8 mouse cellular contexts compared by ENCODE assay signal in the genomic region with DNA sequence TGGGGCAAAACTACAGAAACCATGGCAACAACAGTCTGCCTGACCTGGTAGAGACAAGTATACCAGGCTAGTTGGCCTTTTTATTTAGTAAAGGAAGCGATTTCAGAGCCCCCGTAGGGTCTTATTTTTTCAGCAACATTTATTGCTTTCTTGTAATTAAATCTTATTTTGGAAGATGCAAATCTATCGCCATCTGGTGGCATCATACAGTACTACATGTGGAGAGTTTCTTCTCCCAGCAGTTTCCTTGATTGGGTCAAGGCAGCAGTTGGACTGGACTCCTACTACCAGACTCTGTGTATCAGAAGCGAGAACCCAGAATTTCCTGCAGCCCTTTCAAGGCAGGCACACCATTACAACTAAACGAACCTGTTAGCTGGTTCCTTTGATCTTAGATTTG. TPM values are rescaled to one million over a fixed set of nuclear protein-coding genes. Genes with fewer than 3 reads are reported as not detected.
DNase-seq lines count a peak whose midpoint lies in the region; ATAC-seq and TF ChIP-seq lines count a peak whose summit lies in the region.
"Had no signal": no experiment of that assay in that cellular context is flagged by ENCODE, and none has a peak within 500 bp of the region (broad histone marks: within the 10 kb centered on the region; RNA-seq: fewer than 3 reads in every experiment).

No protein-coding gene starts in this region.

- peak; percentile 40 for DNase-seq in liver, adult 2 months (ENCODE audit: extremely low read depth, low read depth, low spot score)
- DNase-seq in liver, embryonic 11.5 days (ENCODE audit: low spot score), result no peak
- peak; percentile 69 for DNase-seq in MN1 (ENCODE audit: low spot score)
- peak; percentile 39 for DNase-seq in c-Kit-positive CD71-positive TER-119-positive erythroid progenitor cells, embryonic 14.5 days (ENCODE audit: low spot score)
- DNase-seq in hindbrain, postnatal 0 days (ENCODE audit: low spot score), result peak; percentile 86
- peak; percentile 11 to 28 for DNase-seq in left cerebral cortex, postnatal 36 days (ENCODE audit: low spot score in 2 of 2)
- peak; percentile 30 for DNase-seq in right cerebral cortex, postnatal 25 days

- WGBS in liver, adult 2 months, result 6% methylated on average over 5 of the region's 5 CpGs
- WGBS in liver, embryonic 11.5 days, result 13% methylated on average over 5 of the region's 5 CpGs
- 8% methylated on average over 5 of the region's 5 CpGs for WGBS in hindbrain, postnatal 0 days

- TF ChIP-seq CTCF in liver, adult 2 months (IDR thresholded peaks at IDR 0.05; ENCODE audit: low read depth, low read length), result no peak
- TF ChIP-seq CTCF in hindbrain, postnatal 0 days (IDR thresholded peaks at IDR 0.05; ENCODE audit: low read depth), result peak; percentile 84

- H3K4me1 ChIP-seq in liver, adult 2 months (ENCODE audit: control insufficient read depth, insufficient read depth, low read length), result no peaks in the 10 kb centered on the region
- no peaks in the 10 kb centered on the region for H3K4me1 ChIP-seq in liver, embryonic 11.5 days (replicated peaks; ENCODE audit: control insufficient read depth, insufficient read depth, low read length)
- no peaks in the 10 kb centered on the region for H3K4me1 ChIP-seq in hindbrain, postnatal 0 days (ENCODE audit: insufficient read depth, low read length)

- H3K27ac ChIP-seq in liver, adult 2 months (replicated peaks; ENCODE audit: insufficient read depth, low read depth, low read length), result no peak overlapping the region
- no peak overlapping the region for H3K27ac ChIP-seq in liver, embryonic 11.5 days (ENCODE audit: low read depth, low read length)
- H3K27ac ChIP-seq in hindbrain, postnatal 0 days, result no peak overlapping the region

- no peak for TF ChIP-seq POLR2A in liver, adult 2 months (IDR thresholded peaks at IDR 0.05; ENCODE audit: extremely low read depth, insufficient read depth, low read length)

- no peaks in the 10 kb centered on the region for H3K36me3 ChIP-seq in liver, adult 2 months (ENCODE audit: control insufficient read depth, insufficient read depth, low read length)
- H3K36me3 ChIP-seq in liver, embryonic 11.5 days (ENCODE audit: control insufficient read depth, insufficient read depth, low read length), result no peaks in the 10 kb centered on the region
- H3K36me3 ChIP-seq in hindbrain, postnatal 0 days (ENCODE audit: insufficient read depth, low read length), result no peaks in the 10 kb centered on the region

- no peaks in the 10 kb centered on the region for H3K27me3 ChIP-seq in liver, adult 2 months (ENCODE audit: control insufficient read depth, insufficient read depth, low read length)
- no peaks in the 10 kb centered on the region for H3K27me3 ChIP-seq in liver, embryonic 11.5 days (replicated peaks; ENCODE audit: control insufficient read depth, insufficient read depth, low read length)
- H3K27me3 ChIP-seq in hindbrain, postnatal 0 days (ENCODE audit: insufficient read depth, low read length), result no peaks in the 10 kb centered on the region

- no peaks in the 10 kb centered on the region for H3K9me3 ChIP-seq in liver, embryonic 11.5 days (ENCODE audit: control insufficient read depth, low read length)
- no peaks in the 10 kb centered on the region for H3K9me3 ChIP-seq in hindbrain, postnatal 0 days (ENCODE audit: low read length)

- no peak overlapping the region for H3K4me3 ChIP-seq in liver, adult 2 months (ENCODE audit: insufficient read depth, low read depth, low read length)
- no peak overlapping the region for H3K4me3 ChIP-seq in liver, embryonic 11.5 days (ENCODE audit: low read depth, low read length)
- H3K4me3 ChIP-seq in hindbrain, postnatal 0 days (ENCODE audit: low read length), result no peak overlapping the region

- intact Hi-C loops in left cerebral cortex, postnatal 36 days (cut with DNase I), result loop anchor here (5.0 to 10.0 kb wide), 2 partner anchors 69 to 122 kb away; no protein-coding TSS in a partner anchor

- no peak overlapping the region for H3K9ac ChIP-seq in liver, adult 2 months (ENCODE audit: low read depth, low read length)
- H3K9ac ChIP-seq in liver, embryonic 11.5 days (ENCODE audit: low read depth, low read length), result no peak overlapping the region
- no peak overlapping the region for H3K9ac ChIP-seq in hindbrain, postnatal 0 days (replicated peaks; ENCODE audit: low read length)

- no peak overlapping the region for H3K4me2 ChIP-seq in liver, embryonic 11.5 days
- H3K4me2 ChIP-seq in hindbrain, postnatal 0 days (ENCODE audit: low read depth, low read length), result no peak overlapping the region

- no peak for ATAC-seq in liver, embryonic 11.5 days (replicated peaks; ENCODE audit: low FRiP score)
- ATAC-seq in hindbrain, postnatal 0 days, result no peak

- no peaks in the 10 kb centered on the region for H3K79me2 ChIP-seq in liver, adult 2 months (ENCODE audit: control insufficient read depth, insufficient read depth, low read length)

RNA-seq across cellular contexts. Expression of a gene that starts 3.2 kb away (rescaled TPM):
- 1.8 and 1.9 TPM in 2 replicates for total RNA-seq in liver, adult 2 months (2014; rRNA removed)
- 1.3 and 5.4 TPM in 2 replicates for polyA plus RNA-seq in liver, adult 2 months (2012; rRNA removed)
- 0.23 and 0.29 TPM in 2 replicates for polyA plus RNA-seq in liver, embryonic 11.5 days (2014; fragmentation: Nextera tagmentation; extraction: Ambion mirVana)
- 0.43 and 1.3 TPM in 2 replicates for total RNA-seq in hindbrain, postnatal 0 days (2014; rRNA removed)
- polyA plus RNA-seq in hindbrain, postnatal 0 days (2015; fragmentation: Nextera tagmentation; extraction: Ambion mirVana), result 0.24 and 0.45 TPM in 2 replicates
- under 1 TPM in 1 of 2 experiments, not detected in 1; 0.23 TPM for total RNA-seq in left cerebral cortex, postnatal 36 days (2021)

RNA-seq across cellular contexts. Expression of a gene that starts 31.0 kb away (rescaled TPM):
- 0.87 and 1.4 TPM in 2 replicates for total RNA-seq in liver, adult 2 months (2014; rRNA removed)
- 0.91 and 1.7 TPM in 2 replicates for polyA plus RNA-seq in liver, adult 2 months (2012; rRNA removed)
- 0.04 and 0.08 TPM in 2 replicates for polyA plus RNA-seq in liver, embryonic 11.5 days (2014; fragmentation: Nextera tagmentation; extraction: Ambion mirVana)
- total RNA-seq in hindbrain, postnatal 0 days (2014; rRNA removed), result 0.31 and 0.50 TPM in 2 replicates
- polyA plus RNA-seq in hindbrain, postnatal 0 days (2015; fragmentation: Nextera tagmentation; extraction: Ambion mirVana), result 0.43 and 0.58 TPM in 2 replicates
- not detected for total RNA-seq in left cerebral cortex, postnatal 36 days (2021)
- total RNA-seq: gastrocnemius, postnatal 4 days had no signal

RNA-seq across cellular contexts. Expression of a gene that starts 34.7 kb away (rescaled TPM):
- 0.65 and 1.4 TPM in 2 replicates for total RNA-seq in liver, adult 2 months (2014; rRNA removed)
- polyA plus RNA-seq in liver, adult 2 months (2012; rRNA removed), result 0.75 and 1.3 TPM in 2 replicates
- 0.23 and 1.1 TPM in 2 replicates for polyA plus RNA-seq in liver, embryonic 11.5 days (2014; fragmentation: Nextera tagmentation; extraction: Ambion mirVana)
- 230 and 246 TPM in 2 replicates for total RNA-seq in hindbrain, postnatal 0 days (2014; rRNA removed)
- polyA plus RNA-seq in hindbrain, postnatal 0 days (2015; fragmentation: Nextera tagmentation; extraction: Ambion mirVana), result 51.4 and 52.9 TPM in 2 replicates
- 10 to 100 TPM; 67.3 to 71.3 TPM for total RNA-seq in left cerebral cortex, postnatal 36 days (2021)

RNA-seq across cellular contexts. Expression of a gene that starts 48.9 kb away (rescaled TPM):
- not detected in 2 replicates for total RNA-seq in liver, adult 2 months (2014; rRNA removed)
- polyA plus RNA-seq in liver, adult 2 months (2012; rRNA removed), result not detected in 2 replicates
- polyA plus RNA-seq in liver, embryonic 11.5 days (2014; fragmentation: Nextera tagmentation; extraction: Ambion mirVana), result not detected in 2 replicates
- total RNA-seq in hindbrain, postnatal 0 days (2014; rRNA removed), result 0.26 TPM in 1 of 2 replicates, not detected in the other
- 0.42 and 0.90 TPM in 2 replicates for polyA plus RNA-seq in hindbrain, postnatal 0 days (2015; fragmentation: Nextera tagmentation; extraction: Ambion mirVana)
- not detected for total RNA-seq in left cerebral cortex, postnatal 36 days (2021)
- total RNA-seq: gastrocnemius, postnatal 4 days had no signal

Comparison
In these comparisons a context has a peak if more than half of its experiments do, and no peak if none do; other contexts are left out.
1. RNA of a gene that starts 34.7 kb away (total RNA-seq): 230 to 246 TPM in hindbrain, postnatal 0 days and 67.3 to 71.3 TPM in left cerebral cortex, postnatal 36 days; 0.65 to 1.4 TPM in liver, adult 2 months; every median in the first group is over 10 times any median in the second.